Mouse (Mus musculus): ENCODE measurements around the gene Gucy2d.

The Gucy2d gene

GRCm38 (mm10) chr7:98513251-98513650 is 73.0 kb downstream of the Gucy2d start:
- in situ Hi-C loops (cut with MboI, MseI) = no loop called here

- in situ Hi-C loops (cut with MboI, MseI) = no loop called here
Measured at GRCm38 (mm10) chr7:98522576-98522975, 82.4 kb downstream of the Gucy2d start.

- in situ Hi-C loops (cut with MboI, MseI) = no loop called here
Measured at GRCm38 (mm10) chr7:98523070-98523812, 83.0 kb downstream of the Gucy2d start.

- in situ Hi-C loops (cut with MboI, MseI) = no loop called here
Measured at GRCm38 (mm10) chr7:98523813-98524361, 83.7 kb downstream of the Gucy2d start.

DNA sequence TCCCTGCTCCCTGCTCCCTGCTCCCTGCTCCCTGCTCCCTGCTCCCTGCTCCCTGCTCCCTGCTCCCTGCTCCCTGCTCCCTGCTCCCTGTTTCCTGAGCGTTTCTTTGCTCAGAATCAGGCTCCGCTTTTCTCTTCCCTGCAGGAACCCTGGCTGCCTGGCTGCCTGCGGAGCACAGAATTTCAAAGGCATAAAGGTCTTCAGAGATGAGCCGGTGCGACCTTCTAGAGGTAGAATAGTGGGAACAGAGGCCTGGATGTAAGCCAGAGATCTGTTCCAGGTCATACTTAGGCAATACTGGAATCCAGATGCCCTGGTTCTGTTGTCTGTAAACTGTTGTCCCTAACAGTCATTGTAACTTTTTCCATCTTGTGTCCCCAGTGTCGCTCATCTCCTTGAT is 84.2 kb downstream of the Gucy2d start:
- in situ Hi-C loops (cut with MboI, MseI) = no loop called here

DNA sequence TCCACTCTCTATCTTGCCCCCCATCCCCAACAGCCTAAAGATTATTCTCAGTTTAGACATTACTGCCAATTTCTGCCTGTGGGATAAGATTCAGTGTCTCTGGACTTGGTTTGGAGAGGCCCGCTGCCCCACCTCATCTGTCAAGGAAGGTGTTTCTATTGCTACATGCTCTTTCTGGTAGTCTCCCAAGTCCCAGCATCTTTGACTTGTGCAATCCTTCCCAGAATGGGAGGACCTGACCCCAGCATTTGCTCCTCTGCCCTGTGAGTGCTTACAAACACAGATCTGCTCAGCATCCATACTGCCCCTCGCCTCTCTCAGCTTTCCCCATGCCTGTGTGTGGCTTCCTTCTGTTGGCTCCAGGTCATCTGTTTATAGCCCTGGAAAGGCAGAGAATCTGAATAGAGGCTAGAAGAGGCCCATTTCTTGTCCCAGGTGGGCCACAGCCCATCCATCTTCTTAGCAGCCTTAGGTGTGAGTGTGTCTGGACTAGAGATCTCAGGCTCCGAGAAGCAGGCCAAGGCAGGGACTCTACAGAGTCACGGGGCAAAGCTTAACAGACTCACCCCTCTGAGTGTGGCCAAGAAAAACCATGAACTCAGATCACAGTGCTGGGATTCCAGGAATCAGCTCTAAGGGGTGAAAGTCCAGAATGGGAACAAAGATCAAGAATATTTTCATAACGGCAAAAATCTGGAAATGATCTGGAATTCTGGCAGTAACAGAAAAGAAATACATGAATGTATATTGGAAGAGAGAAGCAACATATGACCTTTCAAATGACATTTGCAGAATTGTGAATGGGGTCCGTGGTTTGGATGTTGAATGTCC is 84.9 kb downstream of the Gucy2d start:
- in situ Hi-C loops (cut with MboI, MseI) = no loop called here

Data from T-helper 2 cell (primary cell).